Mouse (Mus musculus) liver, postnatal 0 days (tissue): ENCODE measurements at regions not wholly inside any gene's neighbourhood (a gene's known extent, or its start where the extent isn't known, plus 50 kb on each side); places are given as distances from the start of the nearest gene placed in this dataset.

Experiments used
- CTCF ChIP-seq: sonication (generic); IDR thresholded peaks from 2 replicates; pipeline ENCODE4 v1.5.1; 2016; ENCODE audit warnings: antibody characterized with exemption, low read depth
- EP300 ChIP-seq: IDR thresholded peaks from 2 replicates; pipeline ENCODE4 v1.6.1; 2016; ENCODE audit warnings: antibody characterized with exemption, low read depth, mild to moderate bottlenecking

DNA sequence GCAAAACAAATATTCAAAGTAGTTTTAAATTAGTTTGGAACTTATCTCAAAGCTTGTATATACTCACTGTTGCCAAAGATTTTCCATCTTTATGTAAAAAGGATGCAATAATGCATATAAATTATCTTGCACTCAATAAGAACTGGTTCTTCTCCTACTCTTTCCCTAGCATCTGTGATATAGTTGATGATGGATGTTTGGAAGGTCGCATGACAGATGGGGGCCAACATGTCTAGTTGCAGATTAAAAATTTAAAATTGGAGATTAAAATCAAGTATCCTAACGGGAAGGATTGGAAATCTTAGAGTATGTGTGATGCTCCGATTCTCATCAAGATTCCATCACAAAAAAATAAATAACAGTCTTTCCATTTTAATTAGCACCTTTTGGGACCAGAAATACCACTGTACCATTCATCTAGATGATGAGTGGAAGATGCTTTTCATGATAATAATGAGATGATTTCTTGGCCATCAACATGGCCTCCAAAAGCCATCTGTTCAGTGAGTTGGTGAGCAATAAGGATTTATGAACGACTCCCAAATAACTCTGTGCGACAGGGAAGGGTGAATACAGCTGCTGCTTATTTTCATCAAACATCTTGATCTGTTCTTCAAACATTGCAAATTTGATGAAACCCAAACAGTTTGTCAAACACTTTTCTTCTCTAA is 655.9 kb upstream of the Cdh8 start:
- no peak for TF ChIP-seq CTCF
- no peak for TF ChIP-seq EP300
